Mouse (Mus musculus) testis, adult 2 months (tissue): ENCODE results near the gene Olfr549. TPM values are rescaled to one million over a fixed set of nuclear protein-coding genes. Genes with fewer than 3 reads are reported as not detected.

Source experiments
- H3K27ac ChIP-seq: fragments of 200-500 bp; 2 replicates; pipeline ENCODE4 v1.5.1; 2012; ENCODE audit warnings: low read depth, low read length; ENCODE audit not compliant: control insufficient read depth, insufficient read depth
- H3K27me3 ChIP-seq: fragments of 200-500 bp; 2 replicates; pipeline ENCODE4 v1.6.1; 2012; ENCODE audit warnings: mild to moderate bottlenecking, low read length, moderate library complexity; ENCODE audit not compliant: control insufficient read depth, insufficient read depth
- H3K36me3 ChIP-seq: fragments of 200-500 bp; 2 replicates; pipeline ENCODE4 v1.6.1; 2012; ENCODE audit warnings: mild to moderate bottlenecking, low read length; ENCODE audit not compliant: control insufficient read depth, insufficient read depth
- H3K4me1 ChIP-seq: fragments of 200-500 bp; 2 replicates; pipeline ENCODE4 v1.6.1; 2012; ENCODE audit warnings: low read length; ENCODE audit not compliant: control insufficient read depth, insufficient read depth
- H3K4me3 ChIP-seq: fragments of 200-500 bp; 2 replicates; pipeline ENCODE4 v1.5.1; 2012; ENCODE audit warnings: low read depth, mild to moderate bottlenecking, low read length, moderate library complexity, mixed read lengths; ENCODE audit not compliant: control insufficient read depth
- CTCF ChIP-seq: fragments of 200-500 bp; IDR thresholded peaks from 2 replicates; pipeline ENCODE4 v1.5.1; 2012; ENCODE audit warnings: low read depth, mild to moderate bottlenecking, inconsistent platforms, low read length, moderate library complexity; ENCODE audit not compliant: control insufficient read depth, insufficient read depth, insufficient replicate concordance
- POLR2A ChIP-seq: fragments of 200-500 bp; IDR thresholded peaks from 2 replicates; pipeline ENCODE4 v1.6.1; 2012; ENCODE audit warnings: low read depth, mild to moderate bottlenecking, inconsistent platforms, low read length, moderate library complexity; ENCODE audit not compliant: control insufficient read depth
- polyA plus RNA-seq: library from polyadenylated mRNA; depleted of rRNA; stranded (reverse); fragments of >200 nt; gene quantifications from 2 replicates; pipeline ENCODE4 v1.2.3, GENCODE M21; 2012; rRNA removed

Olfr549 gene
- polyA plus RNA-seq, 1 experiment, result not detected

GRCm38 (mm10) chr7:102597378-102598031 is 47.8 kb downstream of the Olfr549 start, which contains the start of gene Olfr552:
TSS of gene Olfr552 (plus strand) at chr7:102597770.
- H3K36me3 ChIP-seq, result no peaks in the 10 kb centered on the region
- H3K4me1 ChIP-seq, result no peaks in the 10 kb centered on the region
- no peak for TF ChIP-seq CTCF
- TF ChIP-seq POLR2A, result no peak
- H3K4me3 ChIP-seq, result no peak within 1 kb of the TSS
- H3K27me3 ChIP-seq, result no peaks in the 10 kb centered on the region
- H3K27ac ChIP-seq, result no peak within 1 kb of the TSS

Other genes with a start within 250 kb of the Olfr549 start
- gene Rrm1, start 108.2 kb upstream of the Olfr549 start, polyA plus RNA-seq, result 18.8 and 27.6 TPM in 2 replicates
- 0.12 TPM in 1 of 2 replicates, not detected in the other for gene Olfr543, start 68.2 kb upstream of the Olfr549 start, polyA plus RNA-seq
- not detected in 2 replicates for gene Olfr544, start 61.6 kb upstream of the Olfr549 start, polyA plus RNA-seq
- gene Olfr545, start 50.3 kb upstream of the Olfr549 start, polyA plus RNA-seq, result not detected in 2 replicates
- not detected in 2 replicates for gene Olfr547, start 15.1 kb upstream of the Olfr549 start, polyA plus RNA-seq
- not detected in 2 replicates for gene Olfr548-ps1, start 9.0 kb upstream of the Olfr549 start, polyA plus RNA-seq
- 0.54 and 0.59 TPM in 2 replicates for gene Trim21, start 15.6 kb downstream of the Olfr549 start, polyA plus RNA-seq
- gene Olfr550, start 21.6 kb downstream of the Olfr549 start, polyA plus RNA-seq, result not detected in 2 replicates
- gene Olfr551, start 42.0 kb downstream of the Olfr549 start, polyA plus RNA-seq, result not detected in 2 replicates
- not detected in 2 replicates for gene Olfr552, start 47.9 kb downstream of the Olfr549 start, polyA plus RNA-seq
- not detected in 2 replicates for gene Olfr553, start 68.3 kb downstream of the Olfr549 start, polyA plus RNA-seq
- gene Olfr554, start 88.6 kb downstream of the Olfr549 start, polyA plus RNA-seq, result 0.14 and 0.26 TPM in 2 replicates
- gene Olfr555, start 109.0 kb downstream of the Olfr549 start, polyA plus RNA-seq, result not detected in 2 replicates
- gene Olfr556, start 115.0 kb downstream of the Olfr549 start, polyA plus RNA-seq, result not detected in 2 replicates
- gene Trim68, start 137.5 kb downstream of the Olfr549 start, polyA plus RNA-seq, result 6.0 and 8.3 TPM in 2 replicates
- gene Olfr557, start 146.0 kb downstream of the Olfr549 start, polyA plus RNA-seq, result 0.10 TPM in 1 of 2 replicates, not detected in the other
- gene Olfr558, start 152.3 kb downstream of the Olfr549 start, polyA plus RNA-seq, result 0.19 and 0.25 TPM in 2 replicates
- 0.25 and 0.47 TPM in 2 replicates for gene Olfr33, start 169.2 kb downstream of the Olfr549 start, polyA plus RNA-seq
- gene Olfr559, start 177.6 kb downstream of the Olfr549 start, polyA plus RNA-seq, result not detected in 2 replicates
- not detected in 2 replicates for gene Olfr560, start 209.5 kb downstream of the Olfr549 start, polyA plus RNA-seq
- 1.1 and 1.3 TPM in 2 replicates for gene Olfr78, start 209.6 kb downstream of the Olfr549 start, polyA plus RNA-seq
- not detected in 2 replicates for gene Olfr561, start 221.4 kb downstream of the Olfr549 start, polyA plus RNA-seq